Mouse (Mus musculus): ENCODE data around the gene Olfr497.

The Olfr497 gene

GRCm38 (mm10) chr7:108420121-108420520 lies at the start of gene Olfr497:
Olfr497 (plus strand) TSS chr7:108420421.
- no peak for ATAC-seq (ENCODE audit: insufficient number of reproducible peaks, low FRiP score, low TSS enrichment)

- ATAC-seq (ENCODE audit: insufficient number of reproducible peaks, low FRiP score, low TSS enrichment): no peak
Observed at GRCm38 (mm10) chr7:108392867-108393266, 27.4 kb upstream of the Olfr497 start, which contains the start of gene Olfr495. Olfr495 (plus strand) TSS chr7:108393167.

GRCm38 (mm10) chr7:108465026-108465425 lies 44.8 kb downstream of the Olfr497 start, which contains the start of gene Olfr498:
Olfr498 (plus strand) TSS chr7:108465326.
- ATAC-seq (ENCODE audit: insufficient number of reproducible peaks, low FRiP score, low TSS enrichment): no peak

Data from cerebellum, adult (tissue).